Mouse (Mus musculus) common myeloid progenitor, adult 5-6 weeks (primary cell): Measurements from ENCODE around the gene Gabarap. TPM values are rescaled to one million over a fixed set of nuclear protein-coding genes. Genes with fewer than 3 reads are reported as not detected.
"Not testable (repeated sequence)": the region's sequence is repeated elsewhere in the genome, so short reads cannot be mapped to it uniquely, and the experiment has no call there.

Source experiments
- ATAC-seq: replicated peaks from 2 replicates; pipeline ENCODE4 v1.8.0; 2016; ENCODE audit warnings: low read depth, mild to moderate bottlenecking, moderate TSS enrichment, inconsistent platforms; ENCODE audit not compliant: poor library complexity, severe bottlenecking
- total RNA-seq: library from RNA; stranded (forward); fragments of 200-1000, 187-1606 nt; gene quantifications from 2 replicates; pipeline ENCODE4 v1.2.3, GENCODE M21; 2017

Gene Gabarap
- 163 and 255 TPM in 2 replicates for total RNA-seq

DNA sequence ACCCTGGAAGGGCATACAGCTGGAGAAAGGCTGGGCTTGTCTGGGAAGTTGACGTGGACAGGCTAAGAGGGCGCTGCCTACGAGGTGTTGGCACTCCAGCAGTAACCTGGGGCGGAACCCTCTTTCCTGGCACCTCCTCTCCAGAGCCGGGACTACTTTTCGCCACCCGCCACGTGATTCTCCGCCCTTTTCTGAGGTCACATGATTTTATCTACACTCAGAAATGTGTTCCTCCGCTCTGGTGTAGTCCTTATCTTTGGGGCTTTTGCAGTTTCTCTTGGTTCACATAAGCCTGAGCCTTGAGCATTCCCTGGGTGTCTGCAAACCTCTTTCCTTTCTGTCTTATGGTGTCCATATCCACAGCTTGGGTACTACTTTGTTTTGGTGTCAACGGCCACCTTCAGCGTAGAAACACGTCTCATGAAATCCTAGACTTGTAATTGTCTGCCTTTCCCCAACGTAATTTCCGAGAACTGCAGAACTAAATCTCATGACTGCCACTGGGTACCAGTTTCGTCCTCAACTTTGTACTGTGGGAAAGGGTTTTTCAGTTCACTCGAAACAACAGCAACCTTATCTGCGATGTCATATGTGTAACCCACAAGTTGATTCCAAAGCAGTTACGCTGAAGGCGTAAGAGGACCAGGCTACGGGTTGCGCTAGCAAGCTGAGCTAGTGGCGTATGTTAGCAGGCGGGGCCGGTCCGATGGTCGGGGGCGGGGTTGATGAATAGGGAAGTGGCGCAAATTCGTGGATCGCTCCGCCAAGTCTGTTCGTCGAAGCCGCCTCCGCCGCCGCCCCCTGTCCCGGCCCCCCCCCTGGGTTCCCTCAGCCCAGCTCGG is at the start of gene Gabarap:
Gabarap (plus strand) TSS at position 294 of the 842 bp plus-strand sequence.
- peak; percentile 69 for ATAC-seq

DNA sequence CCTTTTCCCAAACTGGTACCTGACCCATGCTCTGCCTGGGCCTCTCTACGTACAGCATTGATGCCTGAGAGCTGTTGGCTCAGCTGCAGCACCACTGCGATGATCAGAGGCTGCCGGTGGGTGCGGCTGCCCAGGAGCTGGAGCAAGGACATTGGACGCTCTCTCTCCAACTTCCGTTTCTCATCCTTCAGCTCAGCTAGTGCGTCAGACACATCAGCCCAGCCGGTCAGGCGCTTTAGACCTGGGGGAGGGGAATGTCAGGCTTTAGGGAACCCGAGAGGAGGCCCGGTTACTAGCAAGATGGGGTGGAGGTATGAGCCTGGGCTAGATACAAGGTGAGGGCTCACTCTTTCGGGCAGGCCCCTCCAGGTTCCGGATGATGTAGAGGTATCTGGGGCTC is 45.7 kb upstream of the Gabarap start:
- ATAC-seq, result no peak

DNA sequence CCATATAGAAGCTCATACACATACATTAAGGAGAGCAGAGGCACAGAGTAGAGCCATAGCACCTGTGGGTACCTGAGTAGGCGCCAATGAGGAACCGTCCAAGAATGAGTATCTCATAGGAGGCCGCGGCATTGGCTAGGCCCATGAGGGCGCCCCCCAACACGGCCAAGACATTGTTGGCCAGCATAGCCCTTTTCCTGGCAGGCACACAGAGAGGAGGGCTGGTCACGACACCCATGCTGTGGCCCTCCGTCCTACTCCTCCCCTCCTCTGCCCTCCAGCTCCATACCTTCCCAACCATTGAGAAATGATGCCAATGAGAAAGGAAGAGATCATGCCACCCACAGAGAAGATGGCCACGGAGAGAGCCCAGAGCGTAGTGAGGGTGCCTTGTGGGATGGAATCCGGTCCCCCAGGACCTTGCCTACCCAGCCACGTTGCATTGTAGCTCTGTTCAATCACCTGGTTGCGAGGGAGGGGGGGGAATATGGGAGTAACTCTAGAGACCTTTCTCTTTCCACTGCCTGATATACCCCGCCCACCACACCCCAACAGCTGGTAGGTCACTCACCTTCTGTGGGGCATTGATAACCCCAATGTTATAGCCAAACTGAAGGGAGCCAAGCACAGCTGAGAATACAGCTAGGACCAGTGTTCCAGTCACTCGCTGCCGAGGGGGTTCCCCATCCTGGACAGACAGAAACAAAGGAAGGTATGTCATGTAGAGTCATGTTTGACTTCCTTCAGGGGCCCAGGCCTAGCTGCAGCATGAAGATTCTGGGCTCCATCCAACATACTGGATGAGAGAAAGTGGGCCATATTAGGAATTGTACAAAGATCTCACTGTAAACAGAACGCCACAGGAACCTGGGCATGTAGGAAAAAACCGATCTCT is 44.7 kb upstream of the Gabarap start:
- no peak for ATAC-seq

DNA sequence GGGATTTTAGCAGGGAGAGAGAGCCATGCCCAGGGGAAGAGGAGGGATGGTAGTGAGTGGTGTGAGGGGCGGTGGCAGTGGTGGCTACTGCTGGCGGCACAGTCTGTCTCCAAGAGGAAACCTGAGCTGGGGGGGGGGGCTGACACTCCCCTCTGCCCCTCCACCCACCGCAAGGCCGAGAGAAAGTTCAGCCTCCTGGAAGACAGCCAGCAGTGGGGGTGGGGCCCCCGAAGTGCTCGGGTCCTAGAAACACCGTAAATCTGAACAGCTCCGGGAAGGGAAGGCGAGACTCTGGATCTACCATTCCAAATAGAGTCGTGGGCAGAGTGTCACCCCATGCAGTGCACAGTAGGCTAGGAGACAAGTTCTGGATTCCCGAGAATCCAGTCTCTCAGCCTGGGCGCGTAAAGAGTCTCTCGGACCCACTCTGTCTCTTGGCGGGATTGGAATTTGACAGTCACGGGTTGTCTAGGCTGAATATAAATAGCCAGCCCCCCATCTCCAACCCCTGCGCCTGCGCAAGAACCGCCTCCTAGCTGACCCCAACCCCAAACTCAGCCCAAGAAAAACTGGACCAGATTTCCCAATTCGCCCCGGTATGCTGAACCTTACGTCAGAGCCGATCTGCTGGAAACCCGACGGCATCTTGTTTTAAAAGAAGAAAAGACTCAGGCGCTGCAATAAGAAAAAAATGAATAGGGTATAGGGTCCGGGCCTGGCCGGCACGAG is 43.4 kb upstream of the Gabarap start:
- no peak for ATAC-seq

DNA sequence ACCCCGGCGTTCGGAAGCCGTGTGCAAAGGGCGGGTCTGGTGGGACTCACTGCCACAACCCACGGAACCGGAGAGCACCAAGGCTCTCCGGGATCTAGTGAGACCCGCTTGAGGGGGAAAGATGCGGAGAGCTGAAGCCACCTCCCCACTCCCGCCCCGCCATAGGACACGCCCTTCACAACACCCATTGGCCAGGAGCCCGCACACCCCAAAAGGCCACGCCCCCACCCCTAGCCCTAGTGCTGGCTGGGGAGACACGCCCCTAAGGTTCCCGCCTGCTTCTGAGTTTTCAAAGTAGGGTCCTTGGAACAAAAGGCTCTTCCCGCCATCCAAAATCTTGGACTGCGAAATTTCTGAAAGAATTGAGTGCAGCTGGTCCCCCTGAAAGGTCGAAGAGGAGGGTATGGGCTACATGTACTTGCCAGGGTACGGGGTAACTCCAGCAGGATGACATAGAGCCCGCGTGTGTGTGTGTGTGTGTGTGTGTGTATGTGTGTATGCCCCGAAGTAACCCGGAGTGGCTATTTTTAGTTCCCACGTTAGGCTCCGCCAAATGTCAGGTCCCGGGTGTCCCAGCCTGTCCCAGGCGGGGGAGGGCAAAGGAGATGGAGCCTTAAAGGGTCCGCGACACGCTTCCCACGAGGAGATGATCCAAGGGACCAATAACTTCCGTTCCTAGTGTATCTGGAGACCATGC is 42.7 kb upstream of the Gabarap start, which contains the start of gene Slc2a4:
Slc2a4 (minus strand) TSS at position 123 of the 697 bp plus-strand sequence.
- peak; percentile 91 for ATAC-seq

DNA sequence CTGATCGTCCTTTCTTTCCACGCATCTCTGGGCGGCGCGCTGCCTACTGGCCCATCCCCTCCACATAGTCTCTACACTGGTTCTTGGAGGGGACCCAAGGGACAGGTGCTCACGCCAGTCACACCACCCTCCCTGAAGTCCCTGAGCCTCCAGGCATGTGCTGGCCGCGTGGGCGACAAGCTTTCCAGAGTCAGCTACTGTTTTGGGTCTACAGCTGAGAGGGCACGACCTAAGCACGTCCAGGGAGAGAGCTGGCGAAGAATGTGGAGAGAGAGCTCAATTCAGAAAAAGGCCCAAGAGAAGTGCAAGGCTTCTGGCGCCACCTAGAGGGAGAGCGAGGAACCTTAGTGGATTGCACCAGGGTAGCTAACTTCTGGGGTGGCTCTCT is 42.2 kb upstream of the Gabarap start:
- ATAC-seq, result peak; percentile 75

DNA sequence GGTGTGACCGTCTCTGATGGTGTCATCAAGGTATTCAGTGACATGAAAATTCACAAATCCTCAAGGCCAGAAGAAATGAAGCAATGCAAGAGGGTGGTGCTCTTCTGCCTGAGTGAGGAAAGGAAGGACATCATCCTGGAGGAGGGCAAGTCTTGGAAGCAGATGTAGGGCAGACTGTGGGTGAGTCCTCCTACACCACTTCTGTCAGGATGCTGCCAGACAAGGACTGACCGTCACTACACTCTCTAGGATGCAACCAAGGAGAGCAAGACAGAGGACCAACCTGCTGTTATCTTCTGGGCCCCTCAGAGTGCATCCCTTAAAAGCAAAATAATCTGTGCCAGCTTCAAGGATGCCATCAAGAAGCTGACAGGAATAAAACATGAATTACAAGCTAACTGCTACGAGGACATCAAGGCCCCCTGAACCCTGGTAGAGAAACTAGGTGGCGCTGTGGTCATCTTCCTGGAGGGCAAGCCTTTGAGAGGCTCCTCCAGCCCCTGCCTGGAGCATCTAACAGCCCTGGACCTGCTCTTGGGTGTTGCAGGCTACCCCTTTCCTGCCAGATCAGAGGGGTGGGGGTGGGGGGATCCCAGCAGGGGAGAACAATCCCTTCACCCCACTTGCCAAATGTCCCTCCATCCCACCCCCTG is 40.0 kb upstream of the Gabarap start:
- ATAC-seq, result no peak

DNA sequence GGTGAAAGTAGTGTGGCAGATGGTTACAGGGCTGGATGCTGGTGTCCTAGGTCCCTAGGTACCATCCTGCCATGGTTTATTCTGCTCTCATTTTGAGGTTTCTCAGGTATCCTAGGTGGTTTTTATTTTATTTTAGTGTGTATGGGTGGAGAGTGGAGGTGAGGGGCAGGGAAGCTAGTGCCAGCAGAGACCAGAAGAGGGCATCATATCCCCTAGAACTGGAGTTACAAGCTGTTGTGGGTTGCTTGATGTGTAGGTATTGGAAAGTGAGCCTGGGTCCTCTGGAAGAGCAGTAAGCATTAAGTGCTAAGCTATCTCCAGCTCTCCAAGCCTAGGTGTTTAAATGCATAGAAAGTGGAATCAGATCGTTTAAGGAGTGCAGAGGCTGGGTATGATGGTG is 38.7 kb upstream of the Gabarap start:
- ATAC-seq, result no peak

DNA sequence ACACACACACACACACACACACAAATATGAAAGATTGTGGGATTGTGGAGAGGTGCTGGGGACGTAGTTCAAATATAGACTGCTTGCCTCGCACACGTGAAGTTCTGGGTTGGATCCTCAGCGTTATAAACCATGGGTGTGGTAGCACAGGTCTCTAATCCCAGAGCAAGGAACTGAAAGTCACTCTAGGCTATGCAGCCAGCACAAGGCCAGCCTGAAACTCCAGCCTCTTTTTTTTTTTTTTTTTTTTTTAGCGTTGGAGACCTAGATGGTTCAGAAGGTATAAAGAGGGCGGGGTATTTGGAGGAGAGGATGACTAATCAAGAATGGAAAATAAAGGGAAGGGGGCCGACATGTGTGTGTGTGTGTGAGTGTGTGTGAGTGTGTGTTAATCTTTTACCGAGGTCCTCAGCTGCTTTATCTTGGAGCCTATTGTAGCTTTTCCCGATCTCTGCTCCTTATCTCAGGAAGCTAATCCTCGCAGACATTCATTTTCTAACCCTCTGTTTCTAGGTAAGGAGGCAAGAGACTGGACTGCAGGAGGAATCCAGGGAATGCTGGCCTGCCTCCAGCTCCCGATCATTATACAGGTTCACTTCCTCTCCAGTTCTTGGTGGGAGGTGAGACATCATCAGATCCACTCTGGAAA is 37.6 kb upstream of the Gabarap start:
- no peak for ATAC-seq

DNA sequence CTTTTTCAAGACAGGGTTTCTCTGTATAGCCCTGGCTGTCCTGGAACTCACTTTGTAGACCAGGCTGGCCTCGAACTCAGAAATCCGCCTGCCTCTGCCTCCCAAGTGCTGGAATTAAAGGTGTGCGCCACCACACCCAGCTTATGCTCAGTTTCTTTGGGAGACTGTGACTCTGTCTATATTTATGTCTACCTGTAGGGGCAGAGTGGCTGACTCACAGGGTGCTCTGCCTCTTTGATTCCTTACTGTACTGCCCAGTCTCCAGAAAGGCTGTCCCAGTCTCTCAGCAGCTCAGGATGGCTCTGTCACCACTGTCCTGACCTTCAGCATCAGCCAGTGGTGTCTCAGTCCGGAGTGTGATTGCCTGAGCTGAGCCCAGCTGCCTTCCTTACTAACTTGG is 35.3 kb upstream of the Gabarap start:
- ATAC-seq, result not testable (repeated sequence)

DNA sequence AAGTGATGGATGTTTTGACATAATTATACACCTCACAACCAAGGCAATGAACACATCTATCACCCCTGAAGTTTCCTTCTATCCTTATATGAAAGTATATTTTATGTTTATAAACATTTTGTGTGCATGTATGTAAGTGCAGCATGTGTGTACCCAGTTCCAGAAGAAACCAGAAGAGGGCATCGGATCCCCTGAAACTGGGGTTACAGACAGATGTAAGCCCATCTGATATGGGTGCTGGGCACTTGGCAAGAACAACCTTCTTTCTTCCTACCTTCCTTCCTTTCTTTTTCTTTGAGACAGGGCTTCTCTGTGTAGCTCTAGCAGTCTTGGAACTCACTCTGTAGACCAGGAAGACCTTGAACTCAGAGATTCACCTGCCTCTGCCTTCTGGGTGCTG is 34.7 kb upstream of the Gabarap start:
- no peak for ATAC-seq

DNA sequence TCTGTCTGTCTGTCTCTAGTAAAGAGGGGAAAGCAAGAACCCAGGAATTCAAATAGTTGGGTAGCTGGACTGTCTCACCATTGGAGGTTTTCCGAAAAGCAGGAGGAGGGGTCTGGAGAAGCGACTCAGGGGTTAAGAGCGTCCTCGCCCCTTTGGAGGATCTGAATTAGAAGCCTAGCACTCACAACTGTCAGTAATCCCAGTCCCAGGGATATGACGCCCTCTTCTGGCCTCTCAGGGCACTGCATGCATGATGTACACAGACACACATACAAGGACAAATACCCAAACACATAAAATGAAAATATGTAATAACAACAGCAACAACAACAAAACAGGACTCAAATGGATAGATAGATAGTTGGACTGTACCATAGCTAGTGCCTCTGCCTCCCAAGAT is 30.3 kb upstream of the Gabarap start:
- no peak for ATAC-seq

DNA sequence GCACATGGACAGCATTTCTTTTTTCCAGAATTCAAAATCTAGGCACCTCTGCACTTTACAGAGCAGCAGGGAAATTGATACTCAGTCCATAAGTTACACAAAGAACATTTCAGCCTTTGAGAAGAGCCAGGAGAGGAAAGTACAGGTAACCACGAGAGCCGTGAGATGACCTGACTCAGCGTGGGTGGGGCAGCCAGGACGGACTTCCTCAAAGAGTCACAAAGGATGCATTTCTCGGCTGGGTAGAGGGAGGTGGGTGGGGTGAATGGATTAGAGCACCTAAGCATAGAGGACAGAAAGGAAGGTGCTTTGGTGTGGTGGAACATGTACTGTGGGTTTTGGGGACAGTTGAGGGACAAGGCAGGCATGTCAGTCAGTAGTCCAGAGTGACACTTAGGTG is 29.1 kb upstream of the Gabarap start:
- ATAC-seq, result no peak

DNA sequence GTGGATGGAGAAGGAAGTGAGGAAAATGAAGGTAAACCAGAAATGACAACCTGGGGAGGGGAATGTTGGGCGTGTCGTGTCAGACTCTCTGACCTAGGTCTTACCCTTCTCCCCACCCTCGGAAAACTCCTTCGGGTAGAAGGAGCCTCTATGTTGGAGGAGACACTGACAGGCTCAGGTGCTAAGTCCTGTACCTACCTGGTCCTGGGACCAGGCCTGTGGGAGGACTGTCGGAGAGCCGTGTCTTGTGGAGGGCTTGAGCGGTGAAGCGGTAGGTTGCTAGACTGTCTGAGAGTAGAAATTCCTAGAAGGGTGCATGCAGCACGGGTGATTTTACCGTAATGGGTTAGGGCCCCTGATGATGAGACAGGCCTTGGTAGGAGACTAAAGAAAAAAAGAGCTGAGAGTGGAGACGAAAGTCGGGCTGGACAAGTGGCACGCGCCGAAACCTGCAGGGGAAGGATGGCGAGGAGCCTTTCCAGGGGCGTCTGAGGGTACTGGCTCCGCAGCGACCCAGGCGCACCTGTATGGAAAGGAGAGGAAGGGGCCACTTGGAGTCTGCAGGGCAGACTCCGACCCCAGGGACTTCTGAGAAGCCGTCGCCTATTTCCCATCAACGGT is 26.2 kb upstream of the Gabarap start, which contains the start of gene Cldn7:
Cldn7 (plus strand) TSS at position 130 of the 621 bp plus-strand sequence.
- no peak for ATAC-seq

DNA sequence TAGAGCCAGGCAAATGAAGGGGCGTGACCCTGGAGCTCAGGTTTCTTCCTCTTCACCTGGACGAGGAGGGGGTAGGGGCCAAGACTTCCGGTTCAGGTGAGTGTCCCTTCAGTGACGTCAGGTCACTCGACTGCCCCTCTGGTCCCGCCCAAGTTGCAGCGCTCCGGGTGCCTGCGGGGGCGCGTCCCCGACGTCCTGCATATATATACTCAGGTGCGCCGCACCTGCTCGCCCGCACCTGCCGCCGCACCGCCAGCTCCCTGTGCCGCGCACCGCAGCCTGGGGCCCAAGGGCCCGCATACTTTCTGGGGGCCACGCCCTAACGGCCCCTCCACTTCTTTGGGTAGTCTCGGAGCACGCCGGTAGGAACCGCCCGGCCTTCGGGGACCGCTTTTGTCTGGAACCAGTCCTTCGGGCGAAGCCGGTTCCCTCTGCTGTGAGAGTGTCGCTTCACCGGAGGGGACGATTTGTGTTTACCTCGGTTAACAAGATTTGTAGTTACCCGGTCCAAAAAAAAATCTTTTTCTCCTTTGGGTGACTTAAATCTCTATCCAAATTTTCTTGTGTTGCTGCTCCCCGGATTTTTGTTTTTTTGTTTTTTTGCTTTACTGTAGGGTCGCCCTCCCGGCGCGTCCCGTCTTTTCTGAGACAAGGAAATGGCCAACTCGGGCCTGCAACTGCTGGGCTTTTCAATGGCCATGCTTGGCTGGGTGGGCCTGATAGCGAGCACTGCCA is 25.5 kb upstream of the Gabarap start:
- ATAC-seq, result no peak

DNA sequence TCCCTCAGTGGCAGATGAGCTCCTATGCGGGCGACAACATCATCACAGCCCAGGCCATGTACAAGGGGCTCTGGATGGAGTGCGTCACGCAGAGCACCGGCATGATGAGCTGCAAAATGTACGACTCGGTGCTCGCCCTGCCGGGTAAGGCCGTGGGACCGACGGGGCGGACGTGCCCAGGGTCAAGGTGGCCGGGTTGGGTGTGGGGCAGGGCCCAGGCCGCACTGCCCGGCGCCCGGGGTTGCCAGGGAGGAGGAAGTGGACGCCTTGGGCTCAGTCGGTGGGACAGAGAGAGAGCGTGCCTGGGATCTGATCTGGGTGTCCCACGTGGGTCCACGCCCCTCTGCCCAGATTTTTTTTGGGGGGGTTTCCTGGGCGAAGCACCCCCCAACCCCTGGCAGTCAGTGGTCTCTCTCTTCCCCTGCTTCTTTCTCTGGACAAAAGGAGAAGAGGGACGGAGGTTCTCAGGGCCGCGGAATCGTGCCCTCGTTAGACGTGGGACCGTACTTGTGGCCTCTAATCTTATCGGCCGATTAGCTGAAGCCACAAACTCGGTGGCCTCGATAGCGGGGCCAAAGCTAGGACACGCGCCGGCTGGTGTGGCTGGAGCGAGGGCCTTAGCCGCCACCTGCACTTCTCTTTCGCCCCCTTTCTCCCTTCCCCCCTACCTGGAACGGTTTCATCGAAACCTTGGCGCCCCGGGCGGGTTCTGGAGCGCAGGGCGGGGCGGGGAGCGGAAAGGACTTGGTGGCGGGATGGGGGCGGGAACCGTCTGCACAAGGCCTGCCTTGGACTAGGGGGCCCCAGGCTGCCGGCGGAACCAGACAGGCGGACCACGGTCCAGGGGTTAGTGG is 24.7 kb upstream of the Gabarap start:
- peak; percentile 46 for ATAC-seq
